Comparison of ENCODE assay signal across 16 mouse cellular contexts in genomic region chr6:48420647-48421046, GRCm38 (mm10). TPM values are rescaled to one million over a fixed set of nuclear protein-coding genes. Genes with fewer than 3 reads are reported as not detected.
A peak's percentile ranks its signal among the peaks of the same experiment; 100 is the strongest.
DNase-seq lines count a peak whose midpoint lies in the region; ATAC-seq and TF ChIP-seq lines count a peak whose summit lies in the region.
"Had no signal": no experiment of that assay in that cellular context is flagged by ENCODE, and none has a peak within 500 bp of the region (broad histone marks: within the 10 kb centered on the region; RNA-seq: fewer than 3 reads in every experiment).

No protein-coding gene starts in this region.

- intact Hi-C loops in left cerebral cortex, postnatal 14 days (cut with DNase I): no loop called here

- peaks cover 4% of the 10 kb centered on the region; the same call in 1 of the 2 replicates for H3K4me1 ChIP-seq in forebrain, embryonic 12.5 days
- H3K4me1 ChIP-seq in forebrain, postnatal 0 days (ENCODE audit: insufficient read depth): no peaks in the 10 kb centered on the region
- H3K4me1 ChIP-seq in lung, embryonic 14.5 days (ENCODE audit: insufficient read depth): no peaks in the 10 kb centered on the region
- H3K4me1 ChIP-seq: intestine, embryonic 15.5 days had no signal

- no peak for TF ChIP-seq CTCF in forebrain, postnatal 0 days (IDR thresholded peaks at IDR 0.05; ENCODE audit: low read depth)
- no peak for TF ChIP-seq CTCF in lung, embryonic 14.5 days (IDR thresholded peaks at IDR 0.05; ENCODE audit: low read depth)

- H3K4me2 ChIP-seq in forebrain, embryonic 12.5 days: no peak overlapping the region
- no peak overlapping the region for H3K4me2 ChIP-seq in forebrain, postnatal 0 days (ENCODE audit: low read depth)
- no peak overlapping the region for H3K4me2 ChIP-seq in lung, embryonic 14.5 days
- H3K4me2 ChIP-seq: embryonic facial prominence, embryonic 12.5 days; intestine, embryonic 15.5 days had no signal

- DNase-seq in forebrain, postnatal 0 days: no peak
- DNase-seq in lung, embryonic 14.5 days: no peak
- DNase-seq in lung, postnatal 25 days (ENCODE audit: low spot score): no peak
- DNase-seq in 416B (ENCODE audit: low read depth): peak; percentile 5
- DNase-seq in kidney, adult 8-10 months: no peak
- DNase-seq in left cerebral cortex, postnatal 14 days (ENCODE audit: low spot score in 2 of 2): no peak
- DNase-seq: adrenal gland, postnatal 14 days; kidney, postnatal 14 days; right cerebral cortex, adult 18-20 months; thymus, postnatal 25 days had no signal

- H3K9me3 ChIP-seq in forebrain, embryonic 12.5 days: no peaks in the 10 kb centered on the region
- H3K9me3 ChIP-seq in forebrain, postnatal 0 days (ENCODE audit: low read length): no peaks in the 10 kb centered on the region
- H3K9me3 ChIP-seq in lung, embryonic 14.5 days (ENCODE audit: low read depth, low read length): no peaks in the 10 kb centered on the region
- H3K9me3 ChIP-seq: embryonic facial prominence, embryonic 12.5 days; intestine, embryonic 15.5 days had no signal

- no peak overlapping the region for H3K4me3 ChIP-seq in forebrain, embryonic 12.5 days (replicated peaks)
- H3K4me3 ChIP-seq in forebrain, postnatal 0 days (ENCODE audit: low read depth, low read length): no peak overlapping the region
- H3K4me3 ChIP-seq in lung, embryonic 14.5 days (ENCODE audit: low read depth, low read length): no peak overlapping the region
- H3K4me3 ChIP-seq: embryonic facial prominence, embryonic 12.5 days; intestine, embryonic 15.5 days had no signal

- no peaks in the 10 kb centered on the region for H3K27me3 ChIP-seq in forebrain, embryonic 12.5 days
- H3K27me3 ChIP-seq in forebrain, postnatal 0 days (ENCODE audit: insufficient read depth, low read length): no peaks in the 10 kb centered on the region
- H3K27me3 ChIP-seq in lung, embryonic 14.5 days (ENCODE audit: insufficient read depth, low read length): no peaks in the 10 kb centered on the region
- H3K27me3 ChIP-seq: embryonic facial prominence, embryonic 12.5 days; intestine, embryonic 15.5 days had no signal

- ATAC-seq in forebrain, embryonic 12.5 days (ENCODE audit: low FRiP score): no peak
- ATAC-seq in forebrain, postnatal 0 days: no peak; the same call in 1 of the 2 replicates
- ATAC-seq in lung, embryonic 14.5 days (ENCODE audit: insufficient read depth): peak; percentile 47; the same call in 1 of the 2 replicates
- ATAC-seq in hematopoietic stem cell, adult 5-6 weeks (replicated peaks in 1 of 2; ENCODE audit: insufficient read depth in 1 of 2, low FRiP score in 2 of 2, low TSS enrichment in 1 of 2, low read depth in 1 of 2, poor library complexity in 2 of 2, severe bottlenecking in 2 of 2): peak; percentile 23 to 46; a peak in 2 of 4 replicates
- ATAC-seq: intestine, embryonic 15.5 days had no signal

- 23% methylated on average over 2 of the region's 2 CpGs for WGBS in forebrain, embryonic 12.5 days
- 14% methylated on average over 2 of the region's 2 CpGs for WGBS in forebrain, postnatal 0 days
- WGBS in lung, embryonic 14.5 days: 9% methylated on average over 2 of the region's 2 CpGs

- peaks cover 33% of the 10 kb centered on the region for H3K36me3 ChIP-seq in forebrain, embryonic 12.5 days (replicated peaks)
- H3K36me3 ChIP-seq in forebrain, postnatal 0 days (ENCODE audit: insufficient read depth): peaks cover 32% of the 10 kb centered on the region
- peaks cover 26% of the 10 kb centered on the region; the same call in 1 of the 2 replicates for H3K36me3 ChIP-seq in lung, embryonic 14.5 days (ENCODE audit: insufficient read depth)

- H3K27ac ChIP-seq in forebrain, embryonic 12.5 days: peak overlapping the region; percentile 13; the same call in 1 of the 2 replicates
- H3K27ac ChIP-seq in forebrain, postnatal 0 days (ENCODE audit: low read depth, low read length): no peak overlapping the region
- H3K27ac ChIP-seq in lung, embryonic 14.5 days (ENCODE audit: low read depth): no peak overlapping the region
- H3K27ac ChIP-seq: embryonic facial prominence, embryonic 12.5 days; intestine, embryonic 15.5 days; liver, embryonic 14.5 days; stomach, postnatal 0 days had no signal

- no peak overlapping the region for H3K9ac ChIP-seq in forebrain, embryonic 12.5 days
- no peak overlapping the region for H3K9ac ChIP-seq in forebrain, postnatal 0 days
- no peak overlapping the region for H3K9ac ChIP-seq in lung, embryonic 14.5 days
- H3K9ac ChIP-seq: embryonic facial prominence, embryonic 12.5 days; intestine, embryonic 15.5 days; liver, embryonic 14.5 days had no signal

RNA-seq across cellular contexts. Expression of gene Zfp467, which starts 25.0 kb away (rescaled TPM):
- 22.1 and 22.7 TPM in 2 replicates for polyA plus RNA-seq in forebrain, embryonic 12.5 days (2016; fragmentation: Nextera tagmentation; extraction: Ambion mirVana)
- total RNA-seq in forebrain, postnatal 0 days (2014; rRNA removed): 19.2 and 28.6 TPM in 2 replicates
- 39.6 and 40.4 TPM in 2 replicates for polyA plus RNA-seq in forebrain, postnatal 0 days (2015; fragmentation: Nextera tagmentation; extraction: Ambion mirVana)
- polyA plus RNA-seq in lung, embryonic 14.5 days (2014; fragmentation: Nextera tagmentation; extraction: Ambion mirVana): 20.7 TPM in 2 replicates
- 8.6 and 9.8 TPM in 2 replicates for total RNA-seq in hematopoietic stem cell, adult 5-6 weeks (2017)
- total RNA-seq in left cerebral cortex, postnatal 14 days (2021): 10 to 100 TPM; 15.8 to 21.2 TPM

RNA-seq across cellular contexts. Expression of gene Krba1, which starts 25.3 kb away (rescaled TPM):
- 27.2 and 28.1 TPM in 2 replicates for polyA plus RNA-seq in forebrain, embryonic 12.5 days (2016; fragmentation: Nextera tagmentation; extraction: Ambion mirVana)
- 35.9 and 49.9 TPM in 2 replicates for total RNA-seq in forebrain, postnatal 0 days (2014; rRNA removed)
- 14.2 and 20.4 TPM in 2 replicates for polyA plus RNA-seq in forebrain, postnatal 0 days (2015; fragmentation: Nextera tagmentation; extraction: Ambion mirVana)
- polyA plus RNA-seq in lung, embryonic 14.5 days (2014; fragmentation: Nextera tagmentation; extraction: Ambion mirVana): 18.6 and 22.3 TPM in 2 replicates
- 12.4 and 16.3 TPM in 2 replicates for total RNA-seq in hematopoietic stem cell, adult 5-6 weeks (2017)
- total RNA-seq in left cerebral cortex, postnatal 14 days (2021): 10 to 100 TPM; 46.8 to 49.9 TPM

RNA-seq across cellular contexts. Expression of gene Sspo, which starts 27.4 kb away (rescaled TPM):
- polyA plus RNA-seq in forebrain, embryonic 12.5 days (2016; fragmentation: Nextera tagmentation; extraction: Ambion mirVana): 0.40 and 0.53 TPM in 2 replicates
- 0.24 and 1.3 TPM in 2 replicates for total RNA-seq in forebrain, postnatal 0 days (2014; rRNA removed)
- 0.08 and 0.27 TPM in 2 replicates for polyA plus RNA-seq in forebrain, postnatal 0 days (2015; fragmentation: Nextera tagmentation; extraction: Ambion mirVana)
- polyA plus RNA-seq in lung, embryonic 14.5 days (2014; fragmentation: Nextera tagmentation; extraction: Ambion mirVana): 0.11 and 0.18 TPM in 2 replicates
- 0.19 TPM in 1 of 2 replicates, not detected in the other for total RNA-seq in hematopoietic stem cell, adult 5-6 weeks (2017)
- total RNA-seq in left cerebral cortex, postnatal 14 days (2021): under 1 TPM; 0.59 to 0.64 TPM

Comparison
In these comparisons a context has a peak if more than half of its experiments do, and no peak if none do; other contexts are left out.
1. ATAC-seq: peak in lung, embryonic 14.5 days (single experiment) and hematopoietic stem cell, adult 5-6 weeks (2 of 2); none in forebrain, embryonic 12.5 days (single experiment) and forebrain, postnatal 0 days (single experiment).